Mouse (Mus musculus) c-Kit-positive CD71-positive TER-119-negative erythroid progenitor cells, embryonic 14.5 days (primary cell): ENCODE measurements around the gene Sgk1.

ENCODE experiments used
- DNase-seq: peaks from one replicate; pipeline ENCODE4 v3.0.0-alpha.2; 2013; ENCODE audit warnings: low read depth

Gene Sgk1

GRCm38 (mm10) chr10:21882184-21883081 lies at the start of gene Sgk1:
Sgk1 (plus strand) TSS chr10:21882184.
- no peak for DNase-seq

- DNase-seq: no peak
Observed at GRCm38 (mm10) chr10:21832282-21832681, 49.7 kb upstream of the Sgk1 start.

DNA sequence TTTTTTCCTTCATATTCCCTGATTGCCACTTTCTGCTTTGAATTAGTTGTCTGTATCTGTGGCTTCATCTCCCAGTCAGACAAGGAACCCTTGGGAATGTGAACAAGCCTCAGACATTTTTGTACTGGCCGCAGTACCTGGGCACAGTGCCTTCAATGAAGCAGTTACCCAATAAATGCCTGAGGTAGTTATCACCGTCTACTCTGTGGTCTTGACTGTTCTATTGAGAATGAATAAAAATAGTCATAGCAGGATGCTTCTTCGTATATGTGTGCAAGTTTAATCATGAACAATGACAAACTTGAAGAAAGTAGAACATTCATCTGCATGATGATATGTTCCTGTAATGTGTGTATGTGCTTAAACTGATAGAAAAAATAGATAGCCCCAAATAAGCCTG lies 48.2 kb upstream of the Sgk1 start:
- no peak for DNase-seq

- no peak for DNase-seq
Observed at GRCm38 (mm10) chr10:21835077-21835476, 46.9 kb upstream of the Sgk1 start.

- peak; percentile 63 for DNase-seq
Observed at GRCm38 (mm10) chr10:21839248-21840155, 42.5 kb upstream of the Sgk1 start.

DNA sequence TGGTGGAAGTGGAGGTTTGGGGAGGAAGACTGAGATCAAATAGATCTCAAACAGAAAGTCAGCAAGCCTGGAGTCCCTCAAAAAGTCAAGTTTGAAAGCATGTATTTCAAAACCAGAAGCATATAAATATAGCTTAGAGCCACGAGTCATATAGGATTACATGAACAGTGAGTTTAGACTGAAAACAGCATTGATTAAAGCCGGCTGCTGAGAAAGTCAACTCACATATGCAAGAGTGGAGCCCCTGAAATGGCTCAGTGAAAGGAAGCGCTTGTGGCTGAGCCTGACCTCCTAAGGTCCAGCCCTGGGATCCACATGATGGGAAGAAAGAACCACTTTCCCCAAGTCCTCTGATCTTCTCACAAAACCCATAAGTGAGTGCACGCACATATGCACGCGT lies 38.7 kb upstream of the Sgk1 start:
- DNase-seq: no peak

- DNase-seq: no peak
Observed at GRCm38 (mm10) chr10:21843861-21844260, 38.1 kb upstream of the Sgk1 start.

- DNase-seq: no peak
Observed at GRCm38 (mm10) chr10:21844391-21844790, 37.6 kb upstream of the Sgk1 start.

- no peak for DNase-seq
Observed at GRCm38 (mm10) chr10:21845601-21846282, 36.2 kb upstream of the Sgk1 start.

- no peak for DNase-seq
Observed at GRCm38 (mm10) chr10:21846366-21846765, 35.6 kb upstream of the Sgk1 start.

- DNase-seq: no peak
Observed at GRCm38 (mm10) chr10:21847026-21847820, 34.8 kb upstream of the Sgk1 start.

GRCm38 (mm10) chr10:21847931-21848670 lies 33.9 kb upstream of the Sgk1 start:
- DNase-seq: no peak

DNA sequence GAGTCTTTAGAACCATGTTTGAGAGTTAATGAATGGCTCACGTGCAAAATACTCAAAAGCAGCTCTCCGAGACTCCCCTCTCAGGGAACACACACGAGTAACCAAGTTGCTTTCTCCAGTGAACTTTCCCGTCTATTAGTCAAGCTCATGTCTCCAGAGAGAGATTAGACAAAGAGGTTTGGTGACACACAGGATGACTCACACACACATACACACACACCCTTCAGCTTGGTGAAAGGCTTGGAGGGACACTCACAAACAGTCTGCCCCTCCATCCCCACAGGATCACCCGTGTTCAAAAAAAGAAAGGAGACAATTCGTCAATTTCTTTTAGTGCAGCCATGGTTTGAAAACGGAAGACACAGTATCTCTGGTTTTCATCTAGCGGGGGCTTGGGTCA lies 32.7 kb upstream of the Sgk1 start:
- DNase-seq: no peak

DNA sequence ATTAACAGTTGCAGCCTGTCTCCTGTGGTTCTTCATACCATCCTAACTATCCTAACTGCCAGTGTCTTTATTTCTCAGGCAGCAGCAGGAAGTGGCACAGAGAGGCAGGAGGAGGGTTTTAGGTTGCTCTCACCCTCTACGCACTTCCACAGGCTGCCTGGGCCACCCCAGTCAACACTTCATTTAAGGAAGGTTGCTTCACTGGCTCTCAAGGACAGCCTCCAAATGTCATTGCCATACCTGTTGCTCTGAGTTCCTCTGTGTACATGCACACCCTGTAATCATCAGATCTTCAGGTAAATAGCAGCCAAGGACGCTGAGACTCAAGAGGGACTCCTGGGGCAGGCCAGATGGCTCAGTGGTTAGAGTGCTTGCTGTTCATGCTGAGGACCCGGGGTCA lies 31.7 kb upstream of the Sgk1 start:
- DNase-seq: no peak

- DNase-seq: no peak
Observed at GRCm38 (mm10) chr10:21853122-21853521, 28.9 kb upstream of the Sgk1 start.

GRCm38 (mm10) chr10:21853566-21854328 lies 28.2 kb upstream of the Sgk1 start:
- DNase-seq: no peak

DNA sequence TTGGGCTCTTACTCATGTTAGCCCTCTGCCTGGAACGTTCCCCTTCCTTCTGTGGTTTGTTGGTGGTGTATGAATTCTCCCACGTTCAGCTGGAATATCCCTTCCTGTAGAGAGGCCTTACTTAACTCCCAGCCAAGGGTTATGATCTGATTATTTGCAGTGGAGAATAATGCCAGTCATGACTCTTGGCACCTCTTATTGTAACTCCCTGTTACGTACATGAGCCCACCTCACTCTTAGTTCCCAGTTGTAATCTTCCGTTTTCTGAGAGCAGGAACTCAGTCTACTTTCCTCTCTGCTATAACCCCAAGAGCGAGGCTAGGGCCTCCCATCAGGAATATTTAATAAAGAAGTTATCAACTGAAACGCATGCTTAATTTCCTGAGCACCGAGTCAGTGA lies 26.6 kb upstream of the Sgk1 start:
- no peak for DNase-seq

GRCm38 (mm10) chr10:21857676-21858075 lies 24.3 kb upstream of the Sgk1 start:
- DNase-seq: no peak

GRCm38 (mm10) chr10:21858437-21858974 lies 23.5 kb upstream of the Sgk1 start:
- DNase-seq: no peak

DNA sequence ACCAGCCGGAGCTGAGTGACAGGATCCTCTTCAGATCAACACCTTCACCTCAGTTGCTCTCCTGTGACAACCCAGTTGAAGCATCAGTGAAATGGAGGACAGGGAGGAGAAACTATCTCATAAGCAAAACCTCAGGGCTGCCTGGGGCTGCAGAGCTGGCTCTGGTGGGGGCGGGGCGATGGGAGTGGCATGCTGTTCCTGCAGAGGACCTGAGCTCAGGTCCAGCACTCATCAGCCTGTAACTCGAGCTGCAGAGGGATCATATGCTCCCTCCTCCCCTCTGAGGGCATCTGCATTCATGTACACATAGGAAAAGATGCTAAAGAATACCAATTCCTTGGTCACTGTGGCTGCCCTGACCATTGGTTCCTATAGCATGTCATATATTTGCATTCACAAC lies 15.5 kb upstream of the Sgk1 start:
- DNase-seq: no peak
